Mouse (Mus musculus) megakaryocyte, embryonic 14.5 days (primary cell): ENCODE measurements around the gene Gm28827. TPM values are rescaled to one million over a fixed set of nuclear protein-coding genes. Genes with fewer than 3 reads are reported as not detected.
"Not testable (repeated sequence)": the region's sequence is repeated elsewhere in the genome, so short reads cannot be mapped to it uniquely, and the experiment has no call there.

Experiments used
- H3K27me3 ChIP-seq: replicated peaks from 2 replicates; pipeline ENCODE3; 2012; ENCODE audit warnings: inconsistent platforms
- H3K36me3 ChIP-seq: replicated peaks from 2 replicates; pipeline ENCODE3; 2012; ENCODE audit warnings: low read length, inconsistent platforms, mixed read lengths
- H3K4me1 ChIP-seq: 2 replicates; pipeline ENCODE4 v1.6.1; 2012; ENCODE audit warnings: inconsistent platforms
- H3K4me3 ChIP-seq: replicated peaks from 2 replicates; pipeline ENCODE3; 2012; ENCODE audit warnings: moderate library complexity, mild to moderate bottlenecking, inconsistent platforms
- H3K9me3 ChIP-seq: 2 replicates; pipeline ENCODE4 v1.6.1; 2012; ENCODE audit warnings: inconsistent platforms
- polyA plus RNA-seq: library from polyadenylated mRNA; stranded (reverse); fragments of >175 nt; gene quantifications from 2 replicates; pipeline ENCODE4 v1.2.3, GENCODE M21; 2012; ENCODE audit warnings: low replicate concordance; ENCODE audit not compliant: insufficient read depth

Gm28827 gene
- polyA plus RNA-seq: not detected in 2 replicates

GRCm38 (mm10) chrY:83030647-83031046, at the start of gene Gm28827:
Gene Gm28827 (plus strand): TSS chrY:83030947.
- H3K9me3 ChIP-seq, H3K4me1 ChIP-seq, H3K27me3 ChIP-seq, H3K4me3 ChIP-seq, H3K36me3 ChIP-seq: not testable (repeated sequence)
